Mouse (Mus musculus): ENCODE data around the gene Lyrm2.

- TF ChIP-seq GATA1 (IDR thresholded peaks at IDR 0.05; ENCODE audit: borderline replicate concordance, low read length) (no peak), FLI1 (IDR thresholded peaks at IDR 0.05; ENCODE audit: low read length) (no peak)
These were observed 17.4 kb downstream of the Lyrm2 start for GRCm38 (mm10) chr4:32817478-32817877.
